Mouse (Mus musculus) liver (tissue): Measurements from ENCODE around the gene Gm45716.

ENCODE experiments used
- DNase-seq: peaks from one replicate; pipeline ENCODE4 v3.0.0-alpha.2; 2020; ENCODE audit warnings: mixed read lengths

Gm45716 gene

GRCm38 (mm10) chr11:90187441-90187840 is at the start of gene Gm45716:
Gene Gm45716, plus strand, starts transcription at chr11:90187683.
- no peak for DNase-seq

- no peak for DNase-seq
These were observed 45.1 kb upstream of the Gm45716 start for GRCm38 (mm10) chr11:90142393-90142792.

- DNase-seq = no peak
These were observed 44.5 kb upstream of the Gm45716 start for GRCm38 (mm10) chr11:90142936-90143335.

GRCm38 (mm10) chr11:90146086-90146860 is 41.2 kb upstream of the Gm45716 start:
- DNase-seq = no peak

- no peak for DNase-seq
These were observed 32.4 kb upstream of the Gm45716 start for GRCm38 (mm10) chr11:90155066-90155465.

- no peak for DNase-seq
These were observed 32.0 kb upstream of the Gm45716 start for GRCm38 (mm10) chr11:90155466-90155865.

- peak; percentile 35 for DNase-seq
These were observed 19.7 kb upstream of the Gm45716 start for GRCm38 (mm10) chr11:90167771-90168170.

- no peak for DNase-seq
These were observed 19.0 kb upstream of the Gm45716 start for GRCm38 (mm10) chr11:90168338-90169065.

- no peak for DNase-seq
These were observed 18.1 kb upstream of the Gm45716 start for GRCm38 (mm10) chr11:90169200-90170013.

GRCm38 (mm10) chr11:90170014-90170320 is 17.5 kb upstream of the Gm45716 start:
- DNase-seq = peak; percentile 46

- no peak for DNase-seq
These were observed 15.2 kb upstream of the Gm45716 start for GRCm38 (mm10) chr11:90172331-90172730.

GRCm38 (mm10) chr11:90175634-90176300 is 11.7 kb upstream of the Gm45716 start:
- no peak for DNase-seq

GRCm38 (mm10) chr11:90177389-90177788 is 10.1 kb upstream of the Gm45716 start:
- no peak for DNase-seq

- DNase-seq = no peak
These were observed 4.1 kb upstream of the Gm45716 start for GRCm38 (mm10) chr11:90183361-90183760.

- no peak for DNase-seq
These were observed 2.7 kb upstream of the Gm45716 start for GRCm38 (mm10) chr11:90184756-90185155.

GRCm38 (mm10) chr11:90190156-90190555 is 2.7 kb downstream of the Gm45716 start:
- DNase-seq = no peak

GRCm38 (mm10) chr11:90194946-90195345 is 7.5 kb downstream of the Gm45716 start:
- no peak for DNase-seq

GRCm38 (mm10) chr11:90195756-90196520 is 8.5 kb downstream of the Gm45716 start:
- no peak for DNase-seq

GRCm38 (mm10) chr11:90196521-90197215 is 9.2 kb downstream of the Gm45716 start:
- no peak for DNase-seq

GRCm38 (mm10) chr11:90198048-90198447 is 10.6 kb downstream of the Gm45716 start:
- DNase-seq = no peak

- no peak for DNase-seq
These were observed 13.3 kb downstream of the Gm45716 start for GRCm38 (mm10) chr11:90200826-90201225.
